ENCODE assay signal across 8 mouse cellular contexts in genomic region chr3:82029229-82029628, GRCm38 (mm10). TPM values are rescaled to one million over a fixed set of nuclear protein-coding genes. Genes with fewer than 3 reads are reported as not detected.
A peak's percentile ranks its signal among the peaks of the same experiment; 100 is the strongest.
DNase-seq lines count a peak whose midpoint lies in the region; ATAC-seq and TF ChIP-seq lines count a peak whose summit lies in the region.

No protein-coding gene starts in this region.

- no peaks in the 10 kb centered on the region for H3K9me3 ChIP-seq in liver, embryonic 12.5 days (replicated peaks)
- H3K9me3 ChIP-seq in hindbrain, embryonic 16.5 days (ENCODE audit: control insufficient read depth, low read length), result no peaks in the 10 kb centered on the region
- no peaks in the 10 kb centered on the region for H3K9me3 ChIP-seq in lung, embryonic 14.5 days (ENCODE audit: low read depth, low read length)

- no peaks in the 10 kb centered on the region for H3K36me3 ChIP-seq in liver, embryonic 12.5 days
- 0 out of 2 replicates have a peak, but pooled peaks cover 2% of the 10 kb centered on the region for H3K36me3 ChIP-seq in hindbrain, embryonic 16.5 days (ENCODE audit: control insufficient read depth, insufficient read depth, low read length)
- H3K36me3 ChIP-seq in lung, embryonic 14.5 days (ENCODE audit: insufficient read depth), result peaks cover 10% of the 10 kb centered on the region

- CTCF ChIA-PET in Patski (lab: Charles Lee), result interaction anchor here (0.6 to 1.4 kb wide), 8 partner anchors 10 to 336 kb away, joined by 3 to 5 read pairs (median 3); partner anchors contain the start of gene Ctso

- DNase-seq in liver, result peak; percentile 7
- peak; percentile 12 for DNase-seq in Patski (ENCODE audit: low read depth, low spot score)
- DNase-seq in lung, embryonic 14.5 days, result peak; percentile 85
- DNase-seq in ovary, postnatal 36 days (ENCODE audit: low spot score), result no peak

- under 1% methylated on average over 3 of the region's 3 CpGs for WGBS in liver, embryonic 12.5 days (ENCODE audit: insufficient replicate concordance)
- WGBS in hindbrain, embryonic 16.5 days, result 2% methylated on average over 3 of the region's 3 CpGs
- WGBS in lung, embryonic 14.5 days, result 4% methylated on average over 3 of the region's 3 CpGs

- no peak overlapping the region for H3K4me2 ChIP-seq in liver, embryonic 12.5 days
- H3K4me2 ChIP-seq in hindbrain, embryonic 16.5 days (ENCODE audit: low read length), result no peak overlapping the region
- H3K4me2 ChIP-seq in lung, embryonic 14.5 days, result no peak overlapping the region

- no peak overlapping the region for H3K9ac ChIP-seq in liver, embryonic 12.5 days
- H3K9ac ChIP-seq in hindbrain, embryonic 16.5 days (ENCODE audit: low read depth, low read length), result no peak overlapping the region
- H3K9ac ChIP-seq in lung, embryonic 14.5 days, result no peak overlapping the region

- no peaks in the 10 kb centered on the region for H3K4me1 ChIP-seq in liver, embryonic 12.5 days
- H3K4me1 ChIP-seq in hindbrain, embryonic 16.5 days (ENCODE audit: control insufficient read depth, insufficient read depth, low read depth, low read length), result no peaks in the 10 kb centered on the region
- H3K4me1 ChIP-seq in lung, embryonic 14.5 days (ENCODE audit: insufficient read depth), result no peaks in the 10 kb centered on the region

- POLR2A ChIA-PET in Patski (lab: Charles Lee), result no interaction called here

- in situ Hi-C loops in Patski (cut with MboI; ENCODE audit: low pct_unique_long_range_greater_than_20kb), result no loop called here

- no peak overlapping the region for H3K27ac ChIP-seq in liver, embryonic 12.5 days
- no peak overlapping the region for H3K27ac ChIP-seq in hindbrain, embryonic 16.5 days (ENCODE audit: low read depth, low read length)
- H3K27ac ChIP-seq in lung, embryonic 14.5 days (ENCODE audit: low read depth), result no peak overlapping the region

- no peak for ATAC-seq in liver, embryonic 12.5 days
- ATAC-seq in Patski, result peak; percentile 90
- ATAC-seq in common myeloid progenitor, adult 5-6 weeks (replicated peaks; ENCODE audit: low read depth, poor library complexity, severe bottlenecking), result peak; percentile 95
- ATAC-seq in hindbrain, embryonic 16.5 days, result peak; percentile 90
- peak; percentile 69; the same call in 1 of the 2 replicates for ATAC-seq in lung, embryonic 14.5 days (ENCODE audit: insufficient read depth)
- peak; percentile 81 for ATAC-seq in neutrophil, adult 5-6 weeks (ENCODE audit: extremely low read depth, insufficient number of reproducible peaks, low FRiP score, poor library complexity, severe bottlenecking)

- H3K27me3 ChIP-seq in liver, embryonic 12.5 days (replicated peaks), result no peaks in the 10 kb centered on the region
- peaks cover 54% of the 10 kb centered on the region for H3K27me3 ChIP-seq in Patski
- H3K27me3 ChIP-seq in hindbrain, embryonic 16.5 days (replicated peaks; ENCODE audit: control insufficient read depth, insufficient read depth, low read length), result no peaks in the 10 kb centered on the region
- no peaks in the 10 kb centered on the region for H3K27me3 ChIP-seq in lung, embryonic 14.5 days (ENCODE audit: insufficient read depth, low read length)

- peak; percentile 91 for TF ChIP-seq CTCF in Patski (IDR thresholded peaks at IDR 0.05)
- peak; percentile 79 for TF ChIP-seq CTCF in lung, embryonic 14.5 days (IDR thresholded peaks at IDR 0.05; ENCODE audit: low read depth)

- H3K4me3 ChIP-seq in liver, embryonic 12.5 days, result no peak overlapping the region
- H3K4me3 ChIP-seq in hindbrain, embryonic 16.5 days (ENCODE audit: low read length), result no peak overlapping the region
- no peak overlapping the region for H3K4me3 ChIP-seq in lung, embryonic 14.5 days (ENCODE audit: low read depth, low read length)

RNA-seq across cellular contexts. Expression of gene Gucy1b1, which starts 45.3 kb away (rescaled TPM):
- 14.1 and 14.7 TPM in 2 replicates for polyA plus RNA-seq in liver, embryonic 12.5 days (2016; fragmentation: Nextera tagmentation; extraction: Ambion mirVana)
- not detected for polyA plus RNA-seq in Patski (2021)
- 0.87 and 2.0 TPM in 2 replicates for total RNA-seq in common myeloid progenitor, adult 5-6 weeks (2017)
- 63.0 and 74.0 TPM in 2 replicates for polyA plus RNA-seq in hindbrain, embryonic 16.5 days (2015; fragmentation: Nextera tagmentation; extraction: Ambion mirVana)
- 73.5 and 75.6 TPM in 2 replicates for polyA plus RNA-seq in lung, embryonic 14.5 days (2014; fragmentation: Nextera tagmentation; extraction: Ambion mirVana)
- 3.3 and 4.1 TPM in 2 replicates for total RNA-seq in neutrophil, adult 5-6 weeks (2017)

RNA-seq across cellular contexts. Expression of gene Asic5, which starts 47.1 kb away (rescaled TPM):
- polyA plus RNA-seq in liver, embryonic 12.5 days (2016; fragmentation: Nextera tagmentation; extraction: Ambion mirVana), result not detected in 2 replicates
- not detected for polyA plus RNA-seq in Patski (2021)
- not detected in 2 replicates for total RNA-seq in common myeloid progenitor, adult 5-6 weeks (2017)
- polyA plus RNA-seq in hindbrain, embryonic 16.5 days (2015; fragmentation: Nextera tagmentation; extraction: Ambion mirVana), result not detected in 2 replicates
- polyA plus RNA-seq in lung, embryonic 14.5 days (2014; fragmentation: Nextera tagmentation; extraction: Ambion mirVana), result 0.15 TPM in 1 of 2 replicates, not detected in the other
- total RNA-seq in neutrophil, adult 5-6 weeks (2017), result not detected in 2 replicates

RNA-seq across cellular contexts. Expression of gene Tdo2, which starts 53.2 kb away (rescaled TPM):
- polyA plus RNA-seq in liver, embryonic 12.5 days (2016; fragmentation: Nextera tagmentation; extraction: Ambion mirVana), result 0.12 and 0.17 TPM in 2 replicates
- polyA plus RNA-seq in Patski (2021), result 0.14 TPM
- total RNA-seq in common myeloid progenitor, adult 5-6 weeks (2017), result not detected in 2 replicates
- 0.04 and 0.06 TPM in 2 replicates for polyA plus RNA-seq in hindbrain, embryonic 16.5 days (2015; fragmentation: Nextera tagmentation; extraction: Ambion mirVana)
- polyA plus RNA-seq in lung, embryonic 14.5 days (2014; fragmentation: Nextera tagmentation; extraction: Ambion mirVana), result 3.1 and 3.4 TPM in 2 replicates
- not detected in 2 replicates for total RNA-seq in neutrophil, adult 5-6 weeks (2017)

Comparison
In these comparisons a context has a peak if more than half of its experiments do, and no peak if none do; other contexts are left out.
1. RNA of gene Gucy1b1, which starts 45.3 kb away (polyA plus RNA-seq): 63.0 to 74.0 TPM in hindbrain, embryonic 16.5 days, 73.5 to 75.6 TPM in lung, embryonic 14.5 days and 14.1 to 14.7 TPM in liver, embryonic 12.5 days; not detected in Patski (single experiment); every median in the first group is over 10 times any median in the second.